Mouse (Mus musculus) embryonic fibroblast, embryonic 13.5 days (primary cell): ENCODE measurements around the gene Cish.
A peak's percentile ranks its signal among the peaks of the same experiment; 100 is the strongest.

ENCODE experiments used
- CTCF ChIP-seq: IDR thresholded peaks from 2 replicates; pipeline ENCODE4 v1.5.1; 2011; ENCODE audit warnings: mild to moderate bottlenecking, control low read depth, low read length, moderate library complexity, borderline replicate concordance; ENCODE audit not compliant: insufficient read depth
- POLR2A ChIP-seq: IDR thresholded peaks from 2 replicates; pipeline ENCODE4 v1.6.1; 2011; ENCODE audit warnings: low read depth, mild to moderate bottlenecking, control low read depth, low read length, moderate library complexity

- peak; percentile 34; the same call in 1 of the 2 replicates for TF ChIP-seq POLR2A
- no peak for TF ChIP-seq CTCF
Observed at GRCm38 (mm10) chr9:107279378-107280321, 16.2 kb upstream of the Cish start.
